Mouse (Mus musculus) forelimb bud, embryonic 11.5 days (tissue): ENCODE measurements around the gene Ttc17.
"Not testable (repeated sequence)": the region's sequence is repeated elsewhere in the genome, so short reads cannot be mapped to it uniquely, and the experiment has no call there.

Source experiments
- DNase-seq: peaks from one replicate; pipeline ENCODE4 v3.0.0-alpha.2; 2012; ENCODE audit warnings: low read depth, low spot score

Gene Ttc17

GRCm38 (mm10) chr2:94406083-94406957 lies at the start of gene Ttc17:
TSS of gene Ttc17 (minus strand) at chr2:94406689.
- DNase-seq: peak; percentile 87

GRCm38 (mm10) chr2:94449643-94450042 lies 43.2 kb upstream of the Ttc17 start:
- no peak for DNase-seq

- peak; percentile 8 for DNase-seq
These were observed 30.5 kb upstream of the Ttc17 start for GRCm38 (mm10) chr2:94436952-94437351.

- no peak for DNase-seq
These were observed 29.0 kb upstream of the Ttc17 start for GRCm38 (mm10) chr2:94435481-94435880.

GRCm38 (mm10) chr2:94434833-94435232 lies 28.3 kb upstream of the Ttc17 start:
- no peak for DNase-seq

GRCm38 (mm10) chr2:94432214-94432613 lies 25.7 kb upstream of the Ttc17 start:
- DNase-seq: no peak

- no peak for DNase-seq
These were observed 22.0 kb upstream of the Ttc17 start for GRCm38 (mm10) chr2:94428456-94428855.

GRCm38 (mm10) chr2:94407441-94407840 lies 952 bp upstream of the Ttc17 start:
- DNase-seq: peak; percentile 8

GRCm38 (mm10) chr2:94407021-94407420 lies 532 bp upstream of the Ttc17 start:
- peak; percentile 20 for DNase-seq

GRCm38 (mm10) chr2:94405397-94406082 lies 949 bp downstream of the Ttc17 start:
- DNase-seq: peak; percentile 35

- no peak for DNase-seq
These were observed 1.8 kb downstream of the Ttc17 start for GRCm38 (mm10) chr2:94404512-94405240.

GRCm38 (mm10) chr2:94402561-94402960 lies 3.9 kb downstream of the Ttc17 start:
- DNase-seq: no peak

- DNase-seq: no peak
These were observed 4.4 kb downstream of the Ttc17 start for GRCm38 (mm10) chr2:94402096-94402495.

- no peak for DNase-seq
These were observed 5.5 kb downstream of the Ttc17 start for GRCm38 (mm10) chr2:94401006-94401405.

- DNase-seq: no peak
These were observed 8.1 kb downstream of the Ttc17 start for GRCm38 (mm10) chr2:94398138-94398970.

GRCm38 (mm10) chr2:94397453-94397852 lies 9.0 kb downstream of the Ttc17 start:
- DNase-seq: no peak

- DNase-seq: no peak
These were observed 10.2 kb downstream of the Ttc17 start for GRCm38 (mm10) chr2:94396325-94396724.

GRCm38 (mm10) chr2:94391127-94391526 lies 15.4 kb downstream of the Ttc17 start:
- not testable (repeated sequence) for DNase-seq

- no peak for DNase-seq
These were observed 17.5 kb downstream of the Ttc17 start for GRCm38 (mm10) chr2:94389000-94389399.

GRCm38 (mm10) chr2:94387846-94388245 lies 18.6 kb downstream of the Ttc17 start:
- DNase-seq: no peak

- not testable (repeated sequence) for DNase-seq
These were observed 22.0 kb downstream of the Ttc17 start for GRCm38 (mm10) chr2:94384483-94384882.
